In the genomic region with DNA sequence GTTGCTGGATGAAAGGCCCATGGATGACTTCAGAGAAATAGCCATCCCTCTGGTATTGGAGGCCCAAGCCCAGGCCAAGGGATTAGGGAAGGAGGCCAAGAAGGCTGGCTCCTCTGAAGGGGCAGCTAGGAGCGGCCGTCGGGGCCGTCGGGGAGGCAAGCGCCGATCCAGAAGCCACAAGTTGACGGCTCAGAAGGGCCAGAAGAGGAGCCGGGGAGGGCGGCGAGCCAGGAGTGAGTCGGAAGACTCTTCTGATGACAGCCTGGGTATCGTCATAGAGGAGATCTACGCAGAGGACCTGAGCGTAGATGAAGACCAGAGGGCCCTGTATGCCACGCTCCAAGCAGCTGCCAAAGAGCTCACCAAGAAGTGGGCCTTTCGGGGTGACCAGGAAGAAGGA, we compare ENCODE assay signal across 7 mouse cellular contexts. TPM values are rescaled to one million over a fixed set of nuclear protein-coding genes. Genes with fewer than 3 reads are reported as not detected.
DNase-seq lines count a peak whose midpoint lies in the region; ATAC-seq lines count a peak whose summit lies in the region.

No protein-coding gene starts in this region.

- no peak overlapping the region for H3K27ac ChIP-seq in lung, embryonic 15.5 days
- no peak overlapping the region for H3K27ac ChIP-seq in embryonic facial prominence, embryonic 14.5 days (replicated peaks; ENCODE audit: low read depth, low read length)
- H3K27ac ChIP-seq in hindbrain, embryonic 16.5 days (ENCODE audit: low read depth, low read length) = peak overlapping the region; percentile 93
- peak overlapping the region; percentile 94 for H3K27ac ChIP-seq in neural tube, embryonic 14.5 days (ENCODE audit: low read depth, low read length)

- H3K27me3 ChIP-seq in lung, embryonic 15.5 days = peaks cover 52% of the 10 kb centered on the region
- H3K27me3 ChIP-seq in embryonic facial prominence, embryonic 14.5 days (replicated peaks; ENCODE audit: control insufficient read depth, insufficient read depth, low read length) = peaks cover 50% of the 10 kb centered on the region
- H3K27me3 ChIP-seq in hindbrain, embryonic 16.5 days (replicated peaks; ENCODE audit: control insufficient read depth, insufficient read depth, low read length) = no peaks in the 10 kb centered on the region
- no peaks in the 10 kb centered on the region for H3K27me3 ChIP-seq in neural tube, embryonic 14.5 days (ENCODE audit: control insufficient read depth, insufficient read depth, low read length)

- peaks cover 62% of the 10 kb centered on the region for H3K4me1 ChIP-seq in lung, embryonic 15.5 days
- peaks cover 32% of the 10 kb centered on the region for H3K4me1 ChIP-seq in embryonic facial prominence, embryonic 14.5 days (ENCODE audit: control insufficient read depth, insufficient read depth, low read length)
- peaks cover 48% of the 10 kb centered on the region for H3K4me1 ChIP-seq in hindbrain, embryonic 16.5 days (ENCODE audit: control insufficient read depth, insufficient read depth, low read depth, low read length)
- H3K4me1 ChIP-seq in neural tube, embryonic 14.5 days (ENCODE audit: control insufficient read depth, insufficient read depth, low read length) = peaks cover 46% of the 10 kb centered on the region

- no peak overlapping the region for H3K9ac ChIP-seq in lung, embryonic 15.5 days
- H3K9ac ChIP-seq in embryonic facial prominence, embryonic 14.5 days (ENCODE audit: low read depth, low read length) = peak overlapping the region; percentile 73
- H3K9ac ChIP-seq in hindbrain, embryonic 16.5 days (ENCODE audit: low read depth, low read length) = peak overlapping the region; percentile 93
- H3K9ac ChIP-seq in neural tube, embryonic 14.5 days (replicated peaks; ENCODE audit: low read depth, low read length) = peak overlapping the region; percentile 86

- peak overlapping the region; percentile 84 for H3K4me2 ChIP-seq in lung, embryonic 15.5 days
- H3K4me2 ChIP-seq in embryonic facial prominence, embryonic 14.5 days (ENCODE audit: low read depth, low read length) = peak overlapping the region; percentile 83
- H3K4me2 ChIP-seq in hindbrain, embryonic 16.5 days (ENCODE audit: low read length) = peak overlapping the region; percentile 94
- H3K4me2 ChIP-seq in neural tube, embryonic 14.5 days (ENCODE audit: low read depth, low read length) = peak overlapping the region; percentile 98

- H3K4me3 ChIP-seq in lung, embryonic 15.5 days = peak overlapping the region; percentile 51
- peak overlapping the region; percentile 55 for H3K4me3 ChIP-seq in embryonic facial prominence, embryonic 14.5 days (ENCODE audit: low read depth, low read length)
- H3K4me3 ChIP-seq in hindbrain, embryonic 16.5 days (ENCODE audit: low read length) = peak overlapping the region; percentile 73
- H3K4me3 ChIP-seq in neural tube, embryonic 14.5 days (ENCODE audit: low read depth, low read length) = peak overlapping the region; percentile 75

- 18% methylated on average over 17 of the region's 17 CpGs for WGBS in lung, embryonic 15.5 days
- WGBS in embryonic facial prominence, embryonic 14.5 days = 17% methylated on average over 17 of the region's 17 CpGs
- 6% methylated on average over 17 of the region's 17 CpGs for WGBS in hindbrain, embryonic 16.5 days
- WGBS in neural tube, embryonic 14.5 days = 11% methylated on average over 17 of the region's 17 CpGs

- no peak for DNase-seq in lung, postnatal 14 days
- no peak for DNase-seq in embryonic facial prominence, embryonic 14.5 days (ENCODE audit: low spot score)
- DNase-seq in urinary bladder, postnatal 25 days (ENCODE audit: low spot score) = no peak
- no peak for DNase-seq in spleen, adult 18-20 months

- H3K9me3 ChIP-seq in lung, embryonic 15.5 days = no peaks in the 10 kb centered on the region
- H3K9me3 ChIP-seq in embryonic facial prominence, embryonic 14.5 days (ENCODE audit: control insufficient read depth, low read length) = no peaks in the 10 kb centered on the region
- no peaks in the 10 kb centered on the region for H3K9me3 ChIP-seq in hindbrain, embryonic 16.5 days (ENCODE audit: control insufficient read depth, low read length)
- no peaks in the 10 kb centered on the region for H3K9me3 ChIP-seq in neural tube, embryonic 14.5 days (ENCODE audit: control insufficient read depth, low read length)

- ATAC-seq in lung, embryonic 15.5 days (ENCODE audit: borderline replicate concordance, extremely low read depth, low FRiP score, low TSS enrichment) = no peak
- no peak for ATAC-seq in embryonic facial prominence, embryonic 14.5 days (ENCODE audit: low read depth)
- ATAC-seq in hindbrain, embryonic 16.5 days = no peak
- ATAC-seq in neural tube, embryonic 14.5 days (ENCODE audit: low read depth) = no peak

- H3K36me3 ChIP-seq in lung, embryonic 15.5 days = no peaks in the 10 kb centered on the region
- H3K36me3 ChIP-seq in embryonic facial prominence, embryonic 14.5 days (ENCODE audit: control insufficient read depth, insufficient read depth, low read length) = no peaks in the 10 kb centered on the region
- no peaks in the 10 kb centered on the region for H3K36me3 ChIP-seq in hindbrain, embryonic 16.5 days (ENCODE audit: control insufficient read depth, insufficient read depth, low read length)
- H3K36me3 ChIP-seq in neural tube, embryonic 14.5 days (ENCODE audit: control insufficient read depth, insufficient read depth, low read length) = no peaks in the 10 kb centered on the region

RNA-seq across cellular contexts. Expression of gene Pnmal2, which starts 0.9 kb away (rescaled TPM):
- 6.2 and 6.6 TPM in 2 replicates for polyA plus RNA-seq in lung, embryonic 15.5 days (2015; fragmentation: Nextera tagmentation; extraction: Ambion mirVana)
- 20.9 and 21.9 TPM in 2 replicates for polyA plus RNA-seq in embryonic facial prominence, embryonic 14.5 days (2014; fragmentation: Nextera tagmentation; extraction: Ambion mirVana)
- 143 and 146 TPM in 2 replicates for polyA plus RNA-seq in hindbrain, embryonic 16.5 days (2015; fragmentation: Nextera tagmentation; extraction: Ambion mirVana)
- 68.1 and 92.1 TPM in 2 replicates for polyA plus RNA-seq in neural tube, embryonic 14.5 days (2014; fragmentation: Nextera tagmentation; extraction: Ambion mirVana)

RNA-seq across cellular contexts. Expression of gene Pnmal1, which starts 14.1 kb away (rescaled TPM):
- polyA plus RNA-seq in lung, embryonic 15.5 days (2015; fragmentation: Nextera tagmentation; extraction: Ambion mirVana) = 0.11 and 0.36 TPM in 2 replicates
- 2.1 and 2.3 TPM in 2 replicates for polyA plus RNA-seq in embryonic facial prominence, embryonic 14.5 days (2014; fragmentation: Nextera tagmentation; extraction: Ambion mirVana)
- polyA plus RNA-seq in hindbrain, embryonic 16.5 days (2015; fragmentation: Nextera tagmentation; extraction: Ambion mirVana) = 57.4 and 58.3 TPM in 2 replicates
- 60.1 and 60.7 TPM in 2 replicates for polyA plus RNA-seq in neural tube, embryonic 14.5 days (2014; fragmentation: Nextera tagmentation; extraction: Ambion mirVana)

RNA-seq across cellular contexts. Expression of gene Calm3, which starts 21.5 kb away (rescaled TPM):
- 101 and 104 TPM in 2 replicates for polyA plus RNA-seq in lung, embryonic 15.5 days (2015; fragmentation: Nextera tagmentation; extraction: Ambion mirVana)
- polyA plus RNA-seq in embryonic facial prominence, embryonic 14.5 days (2014; fragmentation: Nextera tagmentation; extraction: Ambion mirVana) = 164 and 189 TPM in 2 replicates
- polyA plus RNA-seq in hindbrain, embryonic 16.5 days (2015; fragmentation: Nextera tagmentation; extraction: Ambion mirVana) = 419 and 442 TPM in 2 replicates
- polyA plus RNA-seq in neural tube, embryonic 14.5 days (2014; fragmentation: Nextera tagmentation; extraction: Ambion mirVana) = 412 and 503 TPM in 2 replicates

RNA-seq across cellular contexts. Expression of gene Gm42372, which starts 37.5 kb away (rescaled TPM):
- polyA plus RNA-seq in lung, embryonic 15.5 days (2015; fragmentation: Nextera tagmentation; extraction: Ambion mirVana) = 0.16 and 0.17 TPM in 2 replicates
- 0.24 and 0.38 TPM in 2 replicates for polyA plus RNA-seq in embryonic facial prominence, embryonic 14.5 days (2014; fragmentation: Nextera tagmentation; extraction: Ambion mirVana)
- 5.7 and 7.4 TPM in 2 replicates for polyA plus RNA-seq in hindbrain, embryonic 16.5 days (2015; fragmentation: Nextera tagmentation; extraction: Ambion mirVana)
- polyA plus RNA-seq in neural tube, embryonic 14.5 days (2014; fragmentation: Nextera tagmentation; extraction: Ambion mirVana) = 7.4 and 10.1 TPM in 2 replicates

RNA-seq across cellular contexts. Expression of gene Ptgir, which starts 39.1 kb away (rescaled TPM):
- polyA plus RNA-seq in lung, embryonic 15.5 days (2015; fragmentation: Nextera tagmentation; extraction: Ambion mirVana) = 2.0 and 2.4 TPM in 2 replicates
- polyA plus RNA-seq in embryonic facial prominence, embryonic 14.5 days (2014; fragmentation: Nextera tagmentation; extraction: Ambion mirVana) = 1.8 and 1.9 TPM in 2 replicates
- 0.14 and 0.26 TPM in 2 replicates for polyA plus RNA-seq in hindbrain, embryonic 16.5 days (2015; fragmentation: Nextera tagmentation; extraction: Ambion mirVana)
- 1.2 TPM in 1 of 2 replicates, not detected in the other for polyA plus RNA-seq in neural tube, embryonic 14.5 days (2014; fragmentation: Nextera tagmentation; extraction: Ambion mirVana)

Comparison
In these comparisons a context has a peak if more than half of its experiments do, and no peak if none do; other contexts are left out.
1. H3K27ac ChIP-seq: peak in hindbrain, embryonic 16.5 days (single experiment) and neural tube, embryonic 14.5 days (single experiment); none in lung, embryonic 15.5 days (single experiment) and embryonic facial prominence, embryonic 14.5 days (single experiment).
2. RNA of gene Pnmal1, which starts 14.1 kb away (polyA plus RNA-seq): 60.1 to 60.7 TPM in neural tube, embryonic 14.5 days and 57.4 to 58.3 TPM in hindbrain, embryonic 16.5 days; 2.1 to 2.3 TPM in embryonic facial prominence, embryonic 14.5 days and 0.11 to 0.36 TPM in lung, embryonic 15.5 days; every median in the first group is over 10 times any median in the second.
3. Peak in every context shown above with its lines, with median percentiles within 50 percentile points of each other: H3K4me2 ChIP-seq and H3K4me3 ChIP-seq.